Mouse (Mus musculus): Measurements from ENCODE around the gene Dbx2.

GRCm38 (mm10) chr15:95691129-95691528 lies 35.4 kb upstream of the Dbx2 start:
- TF ChIP-seq MAFK (IDR thresholded peaks at IDR 0.05; ENCODE audit: insufficient read depth, low read depth, low read length) (no peak), HCFC1 (IDR thresholded peaks at IDR 0.05; ENCODE audit: borderline replicate concordance, insufficient read depth, low read length) (no peak), ZNF384 (IDR thresholded peaks at IDR 0.05; ENCODE audit: low read depth, low read length) (no peak), CHD2 (IDR thresholded peaks at IDR 0.05; ENCODE audit: low read depth, low read length) (no peak), ZC3H11A (IDR thresholded peaks at IDR 0.05; ENCODE audit: borderline replicate concordance, low read depth, low read length) (no peak)
